Mouse (Mus musculus) kidney, adult 9 months (tissue): ENCODE data around the gene Atxn1.

Experiments
- DNase-seq: peaks from one replicate; pipeline ENCODE4 v3.0.0; 2022

Gene Atxn1

DNA sequence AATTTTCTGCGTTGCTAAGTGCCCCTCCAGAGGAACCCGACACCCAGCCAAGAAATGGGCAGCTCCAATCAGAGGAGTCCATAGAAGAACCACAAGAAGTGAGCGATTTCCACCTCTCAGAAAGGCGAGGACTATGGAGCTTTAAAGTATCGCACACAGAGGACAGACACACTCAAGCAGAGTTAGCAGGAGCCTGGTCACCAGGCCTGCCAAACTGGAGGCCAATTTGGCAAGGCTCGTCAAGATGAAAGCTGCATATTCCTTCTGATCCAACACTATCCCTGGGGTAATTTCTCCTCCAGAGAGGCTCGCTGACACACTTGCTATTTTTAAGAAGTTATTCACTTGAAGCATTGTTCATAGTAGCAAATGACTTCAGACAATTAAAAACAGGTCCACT is 202.5 kb downstream of the Atxn1 start:
- no peak for DNase-seq

DNA sequence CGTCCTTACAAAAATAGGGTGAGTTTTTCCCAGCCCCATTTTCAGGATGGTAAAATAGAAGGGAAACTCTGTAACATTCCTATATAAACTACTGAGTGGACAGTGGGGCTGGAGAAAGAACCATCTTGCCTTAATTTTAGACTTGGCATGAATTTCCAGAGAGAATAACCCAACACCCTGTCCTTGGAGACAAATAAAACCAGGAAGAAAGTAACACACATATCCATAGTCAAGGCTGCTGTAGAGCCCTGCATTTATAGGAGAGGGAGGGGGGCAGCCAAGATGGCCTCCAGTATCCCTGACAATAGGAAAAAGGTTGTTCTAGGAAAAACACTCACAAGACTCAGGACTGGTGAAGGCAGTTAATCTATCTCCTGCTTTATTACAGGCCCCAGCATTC is 210.3 kb downstream of the Atxn1 start:
- DNase-seq: no peak

GRCm38 (mm10) chr13:45752498-45752897 is 212.3 kb downstream of the Atxn1 start:
- no peak for DNase-seq

DNA sequence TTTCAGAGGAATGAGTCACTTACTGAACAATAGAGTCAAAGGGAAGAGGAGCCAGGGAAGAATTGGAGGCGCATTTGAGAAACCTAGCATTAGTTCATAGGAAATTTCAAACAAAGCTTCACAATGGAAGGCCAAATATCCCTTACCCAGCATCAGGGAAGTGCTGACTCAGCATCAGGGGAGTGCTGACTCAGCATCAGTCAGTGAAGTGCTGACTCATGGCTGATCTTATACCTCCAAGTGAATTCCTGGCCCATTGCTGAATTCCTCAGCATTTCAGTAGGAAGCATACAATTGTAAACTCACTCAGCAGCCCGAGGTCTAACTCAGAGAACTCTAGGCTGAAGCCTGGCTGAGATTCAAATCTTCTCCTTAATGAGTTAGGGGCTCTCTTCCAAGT is 213.6 kb downstream of the Atxn1 start:
- DNase-seq: no peak

- no peak for DNase-seq
Observed at GRCm38 (mm10) chr13:45750627-45751026, 214.2 kb downstream of the Atxn1 start.

GRCm38 (mm10) chr13:45749937-45750336 is 214.9 kb downstream of the Atxn1 start:
- peak; percentile 31 for DNase-seq

DNA sequence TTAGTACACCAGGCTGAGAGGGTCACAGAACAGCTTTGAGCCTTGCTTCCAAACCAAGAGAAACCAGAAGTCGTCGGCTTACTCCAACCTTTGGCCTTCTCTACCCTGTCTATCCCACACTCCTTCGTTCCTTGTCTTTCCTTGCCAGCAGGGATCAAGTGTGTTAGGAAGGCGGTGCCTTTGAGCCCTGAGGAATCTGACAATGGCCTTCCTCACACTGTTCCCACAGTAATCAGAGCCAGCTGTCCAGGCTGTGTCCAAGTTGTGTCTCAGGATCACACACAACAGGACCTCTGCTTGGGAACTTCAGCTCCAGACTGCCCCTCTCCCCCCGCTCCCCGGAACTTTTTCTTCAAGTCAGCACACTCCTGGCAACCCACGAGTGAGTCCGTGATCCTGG is 215.6 kb downstream of the Atxn1 start:
- peak; percentile 22 for DNase-seq

- DNase-seq: no peak
Observed at GRCm38 (mm10) chr13:45748691-45749090, 216.1 kb downstream of the Atxn1 start.

DNA sequence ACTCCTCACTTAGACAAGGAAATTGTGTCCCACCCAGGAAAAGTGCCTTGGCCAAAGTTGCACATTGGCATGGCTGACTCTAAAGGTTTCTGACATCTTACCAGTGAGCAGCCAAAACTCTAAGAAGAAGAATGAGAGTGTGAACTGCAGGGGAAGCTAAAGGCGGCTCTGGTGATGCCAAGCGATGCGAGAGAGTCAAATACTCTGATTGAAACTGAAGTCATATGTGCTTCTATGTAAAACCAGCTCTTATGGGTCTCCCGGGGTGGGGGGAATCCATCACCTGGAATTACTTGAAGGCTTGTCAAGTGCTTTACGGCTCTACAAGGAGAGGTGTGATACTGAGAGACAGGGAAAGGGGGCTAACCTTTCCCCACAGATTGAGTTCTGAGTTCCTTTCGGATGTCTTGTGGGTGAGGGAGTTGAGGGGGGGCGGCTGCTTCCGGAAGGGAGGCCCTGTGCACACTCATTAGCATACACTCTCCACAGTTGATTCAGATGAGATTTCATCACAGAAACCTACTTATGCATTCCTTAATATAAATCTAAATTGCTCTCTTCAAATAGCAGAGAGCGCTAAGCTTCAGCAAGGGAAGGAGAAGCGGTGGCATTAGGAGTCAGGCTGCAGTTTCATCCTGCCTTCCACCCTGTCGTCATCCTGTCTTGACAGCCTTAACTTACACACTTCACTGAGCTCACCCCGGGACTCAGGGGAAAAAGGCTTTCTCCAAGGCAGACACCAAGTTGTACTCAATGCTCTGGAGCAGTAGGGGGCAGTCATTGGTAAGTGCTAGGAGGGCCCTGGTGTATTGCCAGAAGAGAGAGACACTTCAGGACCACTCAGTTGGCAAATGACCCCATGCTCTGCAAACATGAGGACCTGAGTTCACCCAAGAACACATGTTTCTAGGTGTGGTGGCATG is 218.7 kb downstream of the Atxn1 start:
- no peak for DNase-seq

DNA sequence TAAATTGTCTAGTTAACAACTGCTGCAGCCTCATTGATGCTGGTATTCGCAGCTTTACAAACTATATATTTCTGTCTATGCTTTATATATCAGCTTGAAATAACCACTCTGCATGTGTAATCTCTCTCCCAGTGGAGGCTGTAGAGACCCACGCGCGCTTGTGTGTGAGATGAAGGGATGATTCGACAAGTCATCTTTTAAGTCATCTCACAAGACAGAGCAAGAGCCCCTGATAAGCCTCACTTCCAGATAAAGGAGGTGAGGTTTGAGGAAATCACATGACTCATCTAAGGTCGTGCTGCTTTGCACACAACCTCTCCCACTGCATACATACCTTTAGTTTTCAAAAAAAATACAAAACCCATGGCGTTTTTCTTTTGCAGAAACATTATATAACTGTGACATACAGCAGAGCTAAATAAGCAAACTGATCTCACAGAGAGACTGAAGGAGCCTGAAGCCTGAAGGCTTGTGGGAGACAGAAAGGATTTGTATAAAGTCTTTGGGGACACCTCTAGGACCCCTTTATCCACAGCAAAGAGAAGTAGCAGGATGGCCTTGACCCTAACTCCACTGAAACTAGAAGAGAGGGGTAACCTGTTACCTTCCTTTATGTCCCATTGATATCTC is 219.9 kb downstream of the Atxn1 start:
- no peak for DNase-seq

GRCm38 (mm10) chr13:45743848-45744247 is 221.0 kb downstream of the Atxn1 start:
- DNase-seq: no peak

DNA sequence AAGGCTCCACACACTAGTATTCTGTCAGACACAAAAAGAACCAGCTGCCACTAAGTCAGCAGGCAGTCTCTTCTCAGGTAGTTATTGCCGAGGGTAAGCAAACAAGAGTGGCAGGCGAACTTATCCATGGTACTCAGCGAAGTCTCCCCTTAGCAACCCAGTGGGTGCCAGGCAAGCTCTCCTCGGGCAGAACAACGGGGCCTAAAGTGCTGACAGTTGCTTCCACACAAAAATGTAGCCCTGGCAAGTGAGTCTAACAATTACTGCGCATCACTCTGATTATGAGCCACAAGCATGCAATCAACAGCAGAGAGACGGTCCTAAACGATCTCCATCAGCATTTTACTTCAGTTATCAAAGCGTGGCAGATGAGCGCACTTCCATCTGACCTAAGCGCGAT is 224.4 kb downstream of the Atxn1 start:
- DNase-seq: no peak

GRCm38 (mm10) chr13:45736241-45736640 is 228.6 kb downstream of the Atxn1 start:
- no peak for DNase-seq

GRCm38 (mm10) chr13:45735802-45736201 is 229.0 kb downstream of the Atxn1 start:
- no peak for DNase-seq

- DNase-seq: no peak
Observed at GRCm38 (mm10) chr13:45734531-45734930, 230.3 kb downstream of the Atxn1 start.

GRCm38 (mm10) chr13:45732590-45732989 is 232.2 kb downstream of the Atxn1 start:
- DNase-seq: no peak

DNA sequence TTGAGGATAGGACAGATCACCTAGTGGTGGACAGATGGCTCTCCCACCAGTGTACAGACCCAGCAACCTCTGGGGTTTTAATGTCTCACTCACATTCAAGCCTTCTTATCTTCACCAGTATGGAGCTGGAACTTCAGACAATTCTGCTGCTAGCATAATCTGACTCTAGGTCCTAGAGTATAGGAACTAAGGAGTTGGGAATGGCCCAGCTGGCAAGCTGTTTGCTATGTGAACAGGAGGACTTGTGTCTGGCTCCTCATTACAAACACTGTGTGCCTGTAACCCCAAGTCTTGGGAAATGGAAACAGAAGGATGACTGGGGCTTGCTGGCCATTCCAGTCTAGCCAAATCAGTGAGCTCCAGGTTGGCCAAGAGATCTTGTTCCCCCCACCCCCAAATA is 237.9 kb downstream of the Atxn1 start:
- no peak for DNase-seq

GRCm38 (mm10) chr13:45726181-45726580 is 238.6 kb downstream of the Atxn1 start:
- no peak for DNase-seq

GRCm38 (mm10) chr13:45724507-45725259 is 240.1 kb downstream of the Atxn1 start:
- DNase-seq: no peak

GRCm38 (mm10) chr13:45722885-45723284 is 241.9 kb downstream of the Atxn1 start:
- no peak for DNase-seq

DNA sequence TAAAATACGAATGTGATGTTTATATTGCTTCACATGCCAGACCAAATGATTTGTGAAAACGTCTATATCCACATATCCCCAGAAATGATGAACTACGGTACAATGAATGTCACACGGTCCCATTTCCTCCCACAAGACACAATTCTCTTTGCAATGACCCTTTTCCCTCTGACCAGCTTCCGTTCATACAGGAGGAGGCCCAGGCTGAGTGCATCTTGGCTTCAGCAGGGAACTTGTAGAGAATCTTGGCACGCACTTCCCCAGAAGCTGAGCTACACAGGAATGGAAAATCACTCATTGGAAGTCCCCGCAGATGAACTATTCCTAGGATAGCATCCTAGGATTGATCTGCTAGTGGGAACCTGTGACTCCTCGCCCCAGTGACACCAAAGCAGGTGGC is 243.2 kb downstream of the Atxn1 start:
- DNase-seq: peak; percentile 68

- DNase-seq: no peak
Observed at GRCm38 (mm10) chr13:45718850-45719249, 246.0 kb downstream of the Atxn1 start.

GRCm38 (mm10) chr13:45715583-45716180 is 249.1 kb downstream of the Atxn1 start:
- DNase-seq: no peak
